ENCODE assay signal across 9 mouse cellular contexts in the genomic region with DNA sequence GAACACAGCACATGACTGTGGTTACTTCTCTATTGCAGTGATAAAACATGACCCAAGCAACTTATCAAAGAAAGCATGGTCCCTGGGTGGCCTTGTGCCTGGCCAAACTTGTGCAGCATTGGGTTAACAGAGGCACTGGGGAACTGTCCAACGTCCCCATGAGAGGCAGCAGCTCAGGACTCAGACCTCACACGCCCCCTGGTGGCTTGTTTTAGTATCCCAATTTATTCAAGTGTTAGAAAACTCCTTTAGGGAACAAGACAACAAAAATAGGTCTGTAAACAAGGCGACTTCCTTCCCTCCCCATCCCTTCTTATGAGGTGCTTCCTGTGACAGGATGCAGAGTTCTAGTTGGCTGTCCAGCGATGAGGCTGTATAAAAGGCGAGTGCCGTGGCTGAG. TPM values are rescaled to one million over a fixed set of nuclear protein-coding genes. Genes with fewer than 3 reads are reported as not detected.
DNase-seq lines count a peak whose midpoint lies in the region; ATAC-seq lines count a peak whose summit lies in the region.
"Had no signal": no experiment of that assay in that cellular context is flagged by ENCODE, and none has a peak within 500 bp of the region (broad histone marks: within the 10 kb centered on the region; RNA-seq: fewer than 3 reads in every experiment).

No protein-coding gene starts in this region.

- 27% methylated on average over 6 of the region's 6 CpGs for WGBS in embryonic facial prominence, embryonic 11.5 days

- peak; percentile 65 to 82 for DNase-seq in heart, adult 18-20 months
- no peak for DNase-seq in heart, adult 11 months
- DNase-seq in B cell, adult 2 months, result peak; percentile 76 to 80
- DNase-seq in adrenal gland, adult 8-10 months, result peak; percentile 43
- peak; percentile 78 for DNase-seq in embryonic facial prominence, embryonic 11.5 days (ENCODE audit: low spot score)
- DNase-seq in kidney, postnatal 10 days, result peak; percentile 74
- peak; percentile 82 for DNase-seq in lung, postnatal 10 days
- DNase-seq in splenic B cell, adult 2 months (ENCODE audit: low read depth, low spot score), result peak; percentile 76

- H3K4me2 ChIP-seq in embryonic facial prominence, embryonic 11.5 days (ENCODE audit: low read depth, low read length), result no peak overlapping the region
- H3K4me2 ChIP-seq: embryonic facial prominence, embryonic 12.5 days had no signal

- H3K4me3 ChIP-seq in embryonic facial prominence, embryonic 11.5 days (ENCODE audit: low read depth, low read length), result no peak overlapping the region
- H3K4me3 ChIP-seq: embryonic facial prominence, embryonic 12.5 days had no signal

- no peak for ATAC-seq in embryonic facial prominence, embryonic 11.5 days (replicated peaks; ENCODE audit: insufficient number of reproducible peaks, low FRiP score, low TSS enrichment, low read depth)

- no peaks in the 10 kb centered on the region for H3K27me3 ChIP-seq in embryonic facial prominence, embryonic 11.5 days (ENCODE audit: control insufficient read depth, insufficient read depth, low read length)
- H3K27me3 ChIP-seq in splenic B cell, adult 2 months (ENCODE audit: control insufficient read depth, insufficient read depth, low read length, poor library complexity, severe bottlenecking), result no peaks in the 10 kb centered on the region
- H3K27me3 ChIP-seq: embryonic facial prominence, embryonic 12.5 days had no signal

- H3K4me1 ChIP-seq in embryonic facial prominence, embryonic 11.5 days (ENCODE audit: control insufficient read depth, insufficient read depth, low read length), result no peaks in the 10 kb centered on the region
- H3K4me1 ChIP-seq: embryonic facial prominence, embryonic 12.5 days had no signal

- H3K36me3 ChIP-seq in embryonic facial prominence, embryonic 11.5 days (replicated peaks; ENCODE audit: control insufficient read depth, insufficient read depth, low read depth, low read length), result no peaks in the 10 kb centered on the region
- H3K36me3 ChIP-seq in splenic B cell, adult 2 months (ENCODE audit: control insufficient read depth, insufficient read depth, low read length, poor library complexity, severe bottlenecking), result 0 out of 2 replicates have a peak, but pooled peaks cover 1% of the 10 kb centered on the region

- H3K9ac ChIP-seq in embryonic facial prominence, embryonic 11.5 days (replicated peaks; ENCODE audit: low read length), result no peak overlapping the region
- H3K9ac ChIP-seq: embryonic facial prominence, embryonic 12.5 days had no signal

- H3K9me3 ChIP-seq in embryonic facial prominence, embryonic 11.5 days (replicated peaks; ENCODE audit: control insufficient read depth, low read length), result no peaks in the 10 kb centered on the region
- H3K9me3 ChIP-seq: embryonic facial prominence, embryonic 12.5 days had no signal

- H3K27ac ChIP-seq in embryonic facial prominence, embryonic 11.5 days (replicated peaks; ENCODE audit: low read depth, low read length), result no peak overlapping the region
- H3K27ac ChIP-seq: embryonic facial prominence, embryonic 12.5 days had no signal

RNA-seq across cellular contexts. Expression of a gene that starts 8.7 kb away (rescaled TPM):
- total RNA-seq in heart, adult 18-20 months (2021), result 10 to 100 TPM; 12.0 to 14.5 TPM
- 10 to 100 TPM; 28.2 to 37.9 (median 33.4) TPM for total RNA-seq in adrenal gland, adult 8-10 months (2022)
- polyA plus RNA-seq in embryonic facial prominence, embryonic 11.5 days (2014; fragmentation: Nextera tagmentation; extraction: Ambion mirVana), result 10.7 and 13.6 TPM in 2 replicates

RNA-seq across cellular contexts. Expression of a gene that starts 27.0 kb away (rescaled TPM):
- total RNA-seq in heart, adult 18-20 months (2021), result 10 to 100 TPM; 14.3 to 19.3 TPM
- 10 to 100 TPM; 29.9 to 35.1 (median 31.2) TPM for total RNA-seq in adrenal gland, adult 8-10 months (2022)
- polyA plus RNA-seq in embryonic facial prominence, embryonic 11.5 days (2014; fragmentation: Nextera tagmentation; extraction: Ambion mirVana), result 2.0 and 3.1 TPM in 2 replicates

RNA-seq across cellular contexts. Expression of a gene that starts 38.3 kb away (rescaled TPM):
- 10 to 100 TPM; 12.8 to 13.3 TPM for total RNA-seq in heart, adult 18-20 months (2021)
- total RNA-seq in adrenal gland, adult 8-10 months (2022), result 10 to 100 TPM; 38.0 to 53.2 (median 43.5) TPM
- polyA plus RNA-seq in embryonic facial prominence, embryonic 11.5 days (2014; fragmentation: Nextera tagmentation; extraction: Ambion mirVana), result 22.6 and 26.1 TPM in 2 replicates

RNA-seq across cellular contexts. Expression of a gene that starts 48.2 kb away (rescaled TPM):
- under 1 TPM; 0.55 to 0.72 TPM for total RNA-seq in heart, adult 18-20 months (2021)
- total RNA-seq in adrenal gland, adult 8-10 months (2022), result under 1 TPM; 0.17 to 0.35 (median 0.23) TPM
- 0.07 and 0.08 TPM in 2 replicates for polyA plus RNA-seq in embryonic facial prominence, embryonic 11.5 days (2014; fragmentation: Nextera tagmentation; extraction: Ambion mirVana)
